Mouse (Mus musculus) limb, embryonic 14.5 days (tissue): ENCODE measurements around the gene Bcar3. TPM values are rescaled to one million over a fixed set of nuclear protein-coding genes. Genes with fewer than 3 reads are reported as not detected.

ENCODE experiments used
- ATAC-seq: fragments of 200-750 bp; cut with Nextera tagmentation; 2 replicates; pipeline ENCODE4 v1.8.0; 2017; ENCODE audit warnings: low read depth, moderate number of reproducible peaks, moderate TSS enrichment; ENCODE audit not compliant: low FRiP score
- DNase-seq: peaks from one replicate; pipeline ENCODE4 v3.0.0-alpha.2; 2015; ENCODE audit warnings: low spot score
- H3K27ac ChIP-seq: fragments of 300-500 bp; sonication (generic); replicated peaks from 2 replicates; pipeline ENCODE4 v1.5.1; 2014; ENCODE audit warnings: low read depth, mild to moderate bottlenecking, low read length, moderate library complexity, mixed read lengths
- H3K27me3 ChIP-seq: fragments of 300-500 bp; sonication (generic); 2 replicates; pipeline ENCODE4 v1.6.1; 2014; ENCODE audit warnings: low read length, mixed read lengths; ENCODE audit not compliant: control insufficient read depth, insufficient read depth
- H3K36me3 ChIP-seq: fragments of 300-500 bp; sonication (generic); 2 replicates; pipeline ENCODE4 v1.6.1; 2014; ENCODE audit warnings: mild to moderate bottlenecking, low read length, moderate library complexity, mixed read lengths; ENCODE audit not compliant: control insufficient read depth, insufficient read depth
- H3K4me1 ChIP-seq: fragments of 300-500 bp; sonication (generic); 2 replicates; pipeline ENCODE4 v1.6.1; 2014; ENCODE audit warnings: antibody characterized with exemption, low read length, mixed read lengths; ENCODE audit not compliant: control insufficient read depth, insufficient read depth
- H3K4me2 ChIP-seq: fragments of 300-500 bp; sonication (generic); replicated peaks from 2 replicates; pipeline ENCODE4 v1.6.1; 2014; ENCODE audit warnings: low read depth, mild to moderate bottlenecking, low read length, moderate library complexity; ENCODE audit not compliant: severe bottlenecking
- H3K4me3 ChIP-seq: fragments of 300-500 bp; sonication (generic); replicated peaks from 2 replicates; pipeline ENCODE4 v1.5.1; 2014; ENCODE audit warnings: low read length
- H3K9ac ChIP-seq: fragments of 300-500 bp; sonication (generic); 2 replicates; pipeline ENCODE4 v1.6.1; 2014; ENCODE audit warnings: mild to moderate bottlenecking, low read depth, low read length, moderate library complexity; ENCODE audit not compliant: severe bottlenecking
- H3K9me3 ChIP-seq: fragments of 300-500 bp; sonication (generic); 2 replicates; pipeline ENCODE4 v1.6.1; 2016; ENCODE audit warnings: low read length; ENCODE audit not compliant: control insufficient read depth
- POLR2A ChIP-seq: fragments of 200-500 bp; IDR thresholded peaks from 2 replicates; pipeline ENCODE4 v1.8.0; 2012; ENCODE audit warnings: inconsistent platforms, mild to moderate bottlenecking, moderate library complexity, borderline replicate concordance; ENCODE audit not compliant: insufficient read depth, insufficient read length; ENCODE audit errors: extremely low read depth
- WGBS: fragments of 180-500 bp; shearing (Covaris S2); extraction: QIAGEN DNeasy Blood & Tissue Kit; methylation state at CpG from one replicate; pipeline ENCODE4 v1.1.7; 2014; 5-methylcytosine and 5-hydroxymethylcytosine counted together
- polyA plus RNA-seq, 2 experiments: library from polyadenylated mRNA; depleted of rRNA in 1 of 2; stranded (reverse) in 1 of 2; unstranded in 1 of 2; fragments of >200 nt; fragmentation: Nextera tagmentation in 1 of 2; extraction: Ambion mirVana in 1 of 2; gene quantifications; 2 replicates each; pipeline versions ENCODE4 v1.2.1 to v1.2.3; 2012 to 2014

Bcar3 gene
- polyA plus RNA-seq, 2 experiments, result 7.8 to 7.9 TPM

DNA sequence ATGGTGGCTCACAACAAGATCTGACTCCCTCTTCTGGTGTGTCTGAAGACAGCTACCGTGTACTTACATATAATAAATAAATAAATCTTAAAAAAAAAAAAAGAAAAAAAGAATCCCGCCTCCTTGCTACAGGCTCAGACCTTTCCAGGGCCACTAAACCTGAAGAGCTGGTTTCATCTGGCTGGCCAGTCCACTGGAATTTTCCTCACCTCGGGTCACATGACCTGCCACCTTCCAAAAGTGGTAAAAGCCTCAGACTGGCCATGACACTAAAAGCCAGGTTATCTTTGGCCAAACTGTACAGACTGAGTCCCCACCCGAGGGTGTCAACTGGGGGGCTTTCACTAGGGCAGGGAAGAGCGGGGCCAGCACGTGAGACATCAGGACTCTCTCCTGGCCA, 29.9 kb downstream of the Bcar3 start:
- no peaks in the 10 kb centered on the region for H3K36me3 ChIP-seq
- no peaks in the 10 kb centered on the region for H3K9me3 ChIP-seq
- no peak overlapping the region for H3K4me3 ChIP-seq
- 88% methylated on average over 6 of the region's 6 CpGs for WGBS
- H3K27ac ChIP-seq, result no peak overlapping the region
- ATAC-seq, result no peak
- H3K4me2 ChIP-seq, result no peak overlapping the region
- no peak for DNase-seq
- peaks cover 11% of the 10 kb centered on the region for H3K4me1 ChIP-seq
- no peaks in the 10 kb centered on the region; the same call in 1 of the 2 replicates for H3K27me3 ChIP-seq
- no peak for TF ChIP-seq POLR2A
- no peak overlapping the region for H3K9ac ChIP-seq

- Histone ChIP-seq H3K9ac (no peak overlapping the region), H3K36me3 (no peaks in the 10 kb centered on the region), H3K4me2 (no peak overlapping the region), H3K27ac (no peak overlapping the region), H3K4me3 (no peak overlapping the region), H3K9me3 (no peaks in the 10 kb centered on the region), H3K4me1 (peaks cover 11% of the 10 kb centered on the region), H3K27me3 (no peaks in the 10 kb centered on the region; the same call in 1 of the 2 replicates)
- ATAC-seq (no peak), DNase-seq (no peak)
- no peak for TF ChIP-seq POLR2A
- 73% methylated on average over 3 of the region's 3 CpGs for WGBS
Measured at GRCm38 (mm10) chr3:122324528-122324927, 30.6 kb downstream of the Bcar3 start.

GRCm38 (mm10) chr3:122330484-122330883, 36.5 kb downstream of the Bcar3 start:
- ATAC-seq (no peak), DNase-seq (no peak)
- WGBS, result 67% methylated on average over 12 of the region's 12 CpGs
- Histone ChIP-seq H3K27me3 (no peaks in the 10 kb centered on the region), H3K36me3 (no peaks in the 10 kb centered on the region), H3K4me1 (peaks cover 14% of the 10 kb centered on the region), H3K4me3 (no peak overlapping the region), H3K9ac (no peak overlapping the region), H3K4me2 (no peak overlapping the region), H3K27ac (no peak overlapping the region), H3K9me3 (no peaks in the 10 kb centered on the region)
- no peak for TF ChIP-seq POLR2A

GRCm38 (mm10) chr3:122333493-122333892, 39.6 kb downstream of the Bcar3 start:
- H3K27ac ChIP-seq, result no peak overlapping the region
- H3K9ac ChIP-seq, result no peak overlapping the region
- peaks cover 14% of the 10 kb centered on the region for H3K4me1 ChIP-seq
- H3K36me3 ChIP-seq, result no peaks in the 10 kb centered on the region
- no peak overlapping the region for H3K4me2 ChIP-seq
- H3K9me3 ChIP-seq, result no peaks in the 10 kb centered on the region
- no peak for TF ChIP-seq POLR2A
- no peak overlapping the region for H3K4me3 ChIP-seq
- DNase-seq, result peak; percentile 15
- H3K27me3 ChIP-seq, result no peaks in the 10 kb centered on the region
- ATAC-seq, result no peak
- WGBS, result 45% methylated on average over 4 of the region's 4 CpGs

- Histone ChIP-seq H3K27me3 (no peaks in the 10 kb centered on the region), H3K9ac (no peak overlapping the region), H3K4me1 (peaks cover 15% of the 10 kb centered on the region), H3K9me3 (no peaks in the 10 kb centered on the region), H3K27ac (no peak overlapping the region), H3K4me3 (no peak overlapping the region), H3K4me2 (no peak overlapping the region), H3K36me3 (no peaks in the 10 kb centered on the region)
- TF ChIP-seq POLR2A, result no peak
- 20% methylated on average over 7 of the region's 7 CpGs for WGBS
- ATAC-seq, result peak; percentile 39
- DNase-seq, result peak; percentile 55
Measured at GRCm38 (mm10) chr3:122333902-122334301, 40.0 kb downstream of the Bcar3 start.

GRCm38 (mm10) chr3:122334375-122334774, 40.4 kb downstream of the Bcar3 start:
- no peak overlapping the region for H3K4me2 ChIP-seq
- no peak for TF ChIP-seq POLR2A
- H3K4me1 ChIP-seq, result peaks cover 18% of the 10 kb centered on the region
- no peaks in the 10 kb centered on the region for H3K9me3 ChIP-seq
- no peak overlapping the region for H3K4me3 ChIP-seq
- ATAC-seq, result peak; percentile 67; the same call in 1 of the 2 replicates
- no peak overlapping the region for H3K9ac ChIP-seq
- DNase-seq, result peak; percentile 37
- H3K36me3 ChIP-seq, result no peaks in the 10 kb centered on the region
- no peaks in the 10 kb centered on the region for H3K27me3 ChIP-seq
- no peak overlapping the region for H3K27ac ChIP-seq
- 28% methylated on average over 7 of the region's 7 CpGs for WGBS
